Mouse (Mus musculus) lung, adult 10 weeks (tissue): ENCODE results near the gene Cc2d2a. TPM values are rescaled to one million over a fixed set of nuclear protein-coding genes. Genes with fewer than 3 reads are reported as not detected.

ENCODE experiments used
- polyA plus RNA-seq: library from polyadenylated mRNA; stranded (reverse); fragments of 350-450 nt; fragmentation: Illumina TruSeq; extraction: RNeasy Lipid Tissue Mini Kit (QIAGEN cat#74804); gene quantifications from one replicate; pipeline ENCODE4 v1.2.3, GENCODE M21; 2014; ENCODE audit warnings: low read depth, low replicate concordance; ENCODE audit not compliant: insufficient read depth

Cc2d2a gene
- 4.8 TPM for polyA plus RNA-seq

DNA sequence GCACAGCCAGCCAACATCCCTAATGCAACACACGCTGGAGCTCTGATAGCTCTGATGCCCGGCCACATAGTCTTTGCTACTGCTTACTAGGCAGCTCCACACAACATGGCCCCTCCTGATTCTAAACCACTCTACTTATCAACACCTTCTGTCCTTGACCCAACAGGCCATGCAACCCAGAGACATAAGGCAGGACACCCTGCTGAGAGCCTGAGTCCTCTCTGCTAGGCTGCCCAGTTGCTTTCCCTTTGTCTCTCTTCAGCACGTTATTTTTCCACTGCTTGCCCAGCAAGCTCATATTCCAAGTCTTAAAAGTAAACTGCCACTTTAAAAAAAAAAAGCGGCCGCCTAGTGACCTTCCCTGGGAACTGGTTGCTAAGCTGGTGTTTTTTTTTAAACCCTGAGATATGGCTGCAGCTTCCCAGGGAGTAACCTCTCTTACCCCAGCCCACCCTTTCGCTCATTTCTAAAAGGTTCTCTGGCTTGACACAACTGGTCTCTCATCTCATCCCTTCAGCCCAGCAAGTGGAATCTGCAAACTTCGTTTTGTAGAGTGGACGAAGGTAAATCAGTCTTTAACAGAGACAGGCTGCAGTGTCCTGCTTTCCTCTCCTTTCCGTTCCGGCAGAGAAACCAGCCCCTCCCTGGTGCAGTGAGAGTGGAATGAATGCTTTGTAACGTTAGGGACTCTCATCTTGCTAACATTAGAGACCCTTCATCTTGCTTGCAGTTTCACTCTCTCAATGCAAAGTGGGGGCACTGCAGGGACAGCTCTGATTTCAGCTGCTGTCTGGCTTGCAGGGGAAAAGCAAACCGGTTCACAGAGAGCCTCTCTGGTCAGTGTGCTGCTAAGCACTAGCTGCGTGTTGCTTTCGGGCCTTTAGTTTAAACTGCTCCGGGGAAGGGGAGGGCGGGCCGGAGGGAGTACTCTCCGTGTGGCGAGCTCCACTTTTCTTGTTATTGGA is at the start of gene Cc2d2a:
Gene Cc2d2a, plus strand, starts transcription at position 350 of the 965 bp plus-strand sequence.

Other genes with a start within 250 kb of the Cc2d2a start
- 29.3 TPM for gene C1qtnf7, start 146.8 kb upstream of the Cc2d2a start, polyA plus RNA-seq
- gene Bst1, start 156.5 kb downstream of the Cc2d2a start, polyA plus RNA-seq, result 18.8 TPM
- 47.8 TPM for gene Fbxl5, start 159.3 kb downstream of the Cc2d2a start, polyA plus RNA-seq
- 17.7 TPM for gene Cd38, start 206.2 kb downstream of the Cc2d2a start, polyA plus RNA-seq